Mouse (Mus musculus): ENCODE results near the gene Gm49320.

Gm49320 gene

DNA sequence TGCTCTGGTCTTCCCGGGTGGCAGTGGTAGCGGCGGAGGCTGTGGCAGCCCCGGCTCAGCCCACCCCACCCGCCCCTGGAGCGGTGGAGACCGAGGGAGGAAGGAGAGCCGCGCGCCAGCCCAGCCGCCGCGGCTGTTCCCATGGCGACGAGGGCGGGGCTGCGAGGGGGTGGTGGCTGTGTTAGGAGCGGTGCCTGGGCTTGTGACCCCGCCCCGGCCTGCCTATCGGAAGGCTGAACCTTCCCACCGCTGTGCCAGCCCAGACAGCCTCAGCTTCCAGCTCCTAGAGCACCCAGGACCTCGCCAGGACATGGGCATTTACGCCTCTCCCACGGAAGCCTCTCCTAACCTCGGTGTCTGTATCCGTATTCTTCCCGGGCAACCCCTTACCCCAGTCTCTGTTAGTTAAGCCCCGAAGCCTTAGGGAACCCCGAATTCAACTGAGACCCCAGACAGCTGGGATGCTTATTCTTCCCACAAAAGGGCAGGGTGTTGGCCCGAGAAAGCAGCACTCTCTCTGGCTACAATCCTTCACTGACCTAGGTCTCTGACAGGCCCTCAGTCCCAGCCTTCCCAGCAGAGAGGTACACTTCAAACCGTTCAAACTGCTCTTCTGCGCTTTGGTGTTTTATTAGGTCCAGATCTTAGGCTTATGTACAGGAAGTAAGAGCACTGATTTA, 20.6 kb downstream of the Gm49320 start, which contains the start of gene Ctxn1:
Gene Ctxn1 (minus strand): TSS at position 150 of the 680 bp plus-strand sequence.
- peak; percentile 94 for DNase-seq (ENCODE audit: low read depth, low spot score)

GRCm38 (mm10) chr8:4259805-4260170, 21.1 kb downstream of the Gm49320 start:
- no peak for DNase-seq (ENCODE audit: low read depth, low spot score)

- DNase-seq (ENCODE audit: low read depth, low spot score), result no peak
Measured at GRCm38 (mm10) chr8:4263105-4263791, 24.6 kb downstream of the Gm49320 start.

GRCm38 (mm10) chr8:4265160-4265914, 26.7 kb downstream of the Gm49320 start:
- DNase-seq (ENCODE audit: low read depth, low spot score), result no peak

- DNase-seq (ENCODE audit: low read depth, low spot score), result peak; percentile 31
Measured at GRCm38 (mm10) chr8:4267627-4268026, 29.0 kb downstream of the Gm49320 start.

DNA sequence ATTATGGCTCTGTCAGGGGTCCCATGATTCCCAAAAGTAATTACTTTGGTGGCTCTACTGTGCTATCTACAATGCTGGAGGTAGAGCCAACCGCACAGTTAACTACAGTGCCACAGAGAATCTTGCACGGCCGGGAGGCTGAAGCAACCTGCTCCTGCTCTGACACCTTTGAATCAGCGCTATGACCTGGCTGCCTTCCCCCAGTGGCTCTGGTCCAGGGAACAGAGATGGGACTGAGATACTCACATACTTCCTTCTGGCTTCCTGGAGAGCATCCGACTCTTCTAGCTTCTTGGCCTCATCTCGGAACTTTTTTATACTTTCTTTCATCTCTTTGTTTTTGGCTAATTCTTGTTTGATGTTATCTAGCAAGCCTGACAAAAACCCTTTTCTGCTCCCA, 30.9 kb downstream of the Gm49320 start:
- no peak for DNase-seq (ENCODE audit: low read depth, low spot score)

- DNase-seq (ENCODE audit: low read depth, low spot score), result peak; percentile 97
Measured at GRCm38 (mm10) chr8:4275275-4276110, 36.8 kb downstream of the Gm49320 start, which contains the start of gene Timm44. Gene Timm44 (minus strand): TSS chr8:4275913.

GRCm38 (mm10) chr8:4276111-4276465, 37.4 kb downstream of the Gm49320 start:
- no peak for DNase-seq (ENCODE audit: low read depth, low spot score)

DNA sequence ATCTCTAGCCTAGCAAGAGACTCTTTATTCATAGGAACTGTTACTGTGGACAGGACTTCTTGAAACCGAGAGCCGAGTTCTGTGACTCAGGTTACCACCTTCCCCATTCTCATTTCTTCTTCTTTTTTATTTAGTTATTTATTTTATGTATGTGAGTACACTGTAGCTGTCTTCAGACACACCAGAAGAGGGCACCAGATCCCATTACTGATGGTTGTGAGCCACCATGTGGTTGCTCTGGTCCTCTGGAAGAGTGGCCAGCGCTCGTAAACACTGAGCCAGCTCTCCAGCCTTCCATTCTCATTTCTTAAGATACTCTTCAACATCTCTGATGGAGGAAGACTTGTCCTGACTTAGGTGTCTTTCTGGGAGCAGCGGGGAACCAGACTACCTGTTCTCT, 54.1 kb downstream of the Gm49320 start:
- no peak for DNase-seq (ENCODE audit: low read depth, low spot score)

GRCm38 (mm10) chr8:4297822-4298221, 59.2 kb downstream of the Gm49320 start:
- no peak for DNase-seq (ENCODE audit: low read depth, low spot score)

Data from mesoderm, embryonic 11.5 days (tissue).